In the genomic region with DNA sequence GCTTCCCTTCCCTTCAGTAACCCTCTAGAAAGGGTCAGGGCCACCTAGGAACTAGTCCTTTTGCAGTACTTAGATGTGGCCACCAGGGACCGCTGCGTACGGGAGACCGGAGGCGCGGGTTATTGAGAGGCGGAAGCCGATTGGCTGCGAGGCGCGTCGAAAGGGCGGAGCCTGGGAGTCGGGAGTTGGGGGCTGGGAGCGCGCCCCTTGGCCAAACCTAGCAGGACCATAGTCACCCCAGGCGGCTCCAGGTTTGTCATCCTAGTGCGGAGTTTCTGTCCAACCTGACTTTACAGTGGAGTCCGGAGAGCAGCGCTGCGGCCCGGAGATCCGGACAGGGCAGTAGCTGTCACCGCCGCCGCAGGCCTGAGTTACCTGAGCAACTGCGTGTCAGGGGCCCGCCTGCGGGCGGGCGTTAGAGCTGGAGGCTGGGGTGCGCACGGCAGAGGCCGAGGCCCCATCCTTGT, we compare ENCODE assay signal across 8 mouse cellular contexts. TPM values are rescaled to one million over a fixed set of nuclear protein-coding genes. Genes with fewer than 3 reads are reported as not detected.
DNase-seq lines count a peak whose midpoint lies in the region; ATAC-seq and TF ChIP-seq lines count a peak whose summit lies in the region.

No protein-coding gene starts in this region.

- peak overlapping the region; percentile 95 for H3K4me2 ChIP-seq in forebrain, embryonic 12.5 days
- peak overlapping the region; percentile 93 for H3K4me2 ChIP-seq in heart, postnatal 0 days (ENCODE audit: low read depth, low read length)
- peak overlapping the region; percentile 91 for H3K4me2 ChIP-seq in liver, embryonic 15.5 days
- peak overlapping the region; percentile 95 for H3K4me2 ChIP-seq in neural tube, embryonic 11.5 days (ENCODE audit: low read depth)
- peak overlapping the region; percentile 82 for H3K4me2 ChIP-seq in stomach, embryonic 16.5 days (ENCODE audit: low read depth, low read length)

- peak overlapping the region; percentile 67 for H3K9ac ChIP-seq in ES-Bruce4 (ENCODE audit: low read depth, poor library complexity, severe bottlenecking)
- peak overlapping the region; percentile 76 for H3K9ac ChIP-seq in forebrain, embryonic 12.5 days
- H3K9ac ChIP-seq in heart, postnatal 0 days (replicated peaks; ENCODE audit: low read depth, low read length), result peak overlapping the region; percentile 69
- H3K9ac ChIP-seq in liver, embryonic 15.5 days, result peak overlapping the region; percentile 83
- peak overlapping the region; percentile 69 for H3K9ac ChIP-seq in neural tube, embryonic 11.5 days (ENCODE audit: low read length)
- peak overlapping the region; percentile 79 for H3K9ac ChIP-seq in stomach, embryonic 16.5 days (ENCODE audit: low read length)

- no peak overlapping the region for H3K27ac ChIP-seq in ES-Bruce4 (ENCODE audit: insufficient read depth, low read length)
- H3K27ac ChIP-seq in forebrain, embryonic 12.5 days, result peak overlapping the region; percentile 51; the same call in 1 of the 2 replicates
- H3K27ac ChIP-seq in heart, postnatal 0 days (ENCODE audit: low read depth), result peak overlapping the region; percentile 60
- peak overlapping the region; percentile 93 for H3K27ac ChIP-seq in liver, embryonic 15.5 days (replicated peaks)
- H3K27ac ChIP-seq in neural tube, embryonic 11.5 days (ENCODE audit: low read depth, low read length), result no peak overlapping the region
- peak overlapping the region; percentile 79 for H3K27ac ChIP-seq in stomach, embryonic 16.5 days (ENCODE audit: low read length)

- no peaks in the 10 kb centered on the region for H3K36me3 ChIP-seq in ES-Bruce4 (ENCODE audit: control insufficient read depth, insufficient read depth, low read length, poor library complexity, severe bottlenecking)
- no peaks in the 10 kb centered on the region for H3K36me3 ChIP-seq in forebrain, embryonic 12.5 days (replicated peaks)
- no peaks in the 10 kb centered on the region for H3K36me3 ChIP-seq in heart, postnatal 0 days (replicated peaks; ENCODE audit: control insufficient read depth, insufficient read depth, low read length)
- no peaks in the 10 kb centered on the region for H3K36me3 ChIP-seq in liver, embryonic 15.5 days (replicated peaks)
- no peaks in the 10 kb centered on the region for H3K36me3 ChIP-seq in neural tube, embryonic 11.5 days (ENCODE audit: control insufficient read depth, insufficient read depth, low read length)
- H3K36me3 ChIP-seq in stomach, embryonic 16.5 days (ENCODE audit: control insufficient read depth, insufficient read depth, low read length), result no peaks in the 10 kb centered on the region

- DNase-seq in c-Kit-positive CD71-positive TER-119-positive erythroid progenitor cells, embryonic 14.5 days (ENCODE audit: low spot score), result peak; percentile 92
- DNase-seq in heart, postnatal 0 days (ENCODE audit: low spot score), result peak; percentile 88
- DNase-seq in kidney, postnatal 4 days, result peak; percentile 97 to 98
- DNase-seq in neural tube, embryonic 11.5 days (ENCODE audit: low spot score), result peak; percentile 94

- H3K4me1 ChIP-seq in ES-Bruce4 (ENCODE audit: control insufficient read depth, insufficient read depth, low read length), result no peaks in the 10 kb centered on the region
- H3K4me1 ChIP-seq in forebrain, embryonic 12.5 days, result peaks cover 9% of the 10 kb centered on the region; the same call in 1 of the 2 replicates
- H3K4me1 ChIP-seq in heart, postnatal 0 days (ENCODE audit: control insufficient read depth, insufficient read depth), result peaks cover 22% of the 10 kb centered on the region
- peaks cover 61% of the 10 kb centered on the region for H3K4me1 ChIP-seq in liver, embryonic 15.5 days (replicated peaks)
- peaks cover 2% of the 10 kb centered on the region; the same call in 1 of the 2 replicates for H3K4me1 ChIP-seq in neural tube, embryonic 11.5 days (ENCODE audit: control insufficient read depth, insufficient read depth, low read length)
- H3K4me1 ChIP-seq in stomach, embryonic 16.5 days (ENCODE audit: control insufficient read depth, insufficient read depth, low read length), result peaks cover 21% of the 10 kb centered on the region; the same call in 1 of the 2 replicates

- H3K4me3 ChIP-seq in ES-Bruce4 (ENCODE audit: low read depth, low read length), result peak overlapping the region; percentile 87
- peak overlapping the region; percentile 81 for H3K4me3 ChIP-seq in forebrain, embryonic 12.5 days (replicated peaks)
- H3K4me3 ChIP-seq in heart, postnatal 0 days (ENCODE audit: low read depth, low read length), result peak overlapping the region; percentile 83
- peak overlapping the region; percentile 73 for H3K4me3 ChIP-seq in liver, embryonic 15.5 days (replicated peaks)
- peak overlapping the region; percentile 87 for H3K4me3 ChIP-seq in neural tube, embryonic 11.5 days (ENCODE audit: low read depth, low read length)
- peak overlapping the region; percentile 85 for H3K4me3 ChIP-seq in stomach, embryonic 16.5 days (replicated peaks; ENCODE audit: low read length)

- no peak for TF ChIP-seq EP300 in ES-Bruce4 (IDR thresholded peaks at IDR 0.05; ENCODE audit: insufficient read depth, low read depth, low read length)
- TF ChIP-seq EP300 in heart, postnatal 0 days (IDR thresholded peaks at IDR 0.05; ENCODE audit: low read depth), result no peak

- H3K9me3 ChIP-seq in ES-Bruce4 (replicated peaks; ENCODE audit: control insufficient read depth, insufficient read depth, low read length, poor library complexity, severe bottlenecking), result no peaks in the 10 kb centered on the region
- H3K9me3 ChIP-seq in forebrain, embryonic 12.5 days, result no peaks in the 10 kb centered on the region
- no peaks in the 10 kb centered on the region for H3K9me3 ChIP-seq in heart, postnatal 0 days (replicated peaks; ENCODE audit: control insufficient read depth, low read length)
- H3K9me3 ChIP-seq in liver, embryonic 15.5 days (replicated peaks), result no peaks in the 10 kb centered on the region
- no peaks in the 10 kb centered on the region for H3K9me3 ChIP-seq in neural tube, embryonic 11.5 days (ENCODE audit: control insufficient read depth, low read length)
- no peaks in the 10 kb centered on the region for H3K9me3 ChIP-seq in stomach, embryonic 16.5 days (replicated peaks; ENCODE audit: control insufficient read depth, low read length)

- WGBS in forebrain, embryonic 12.5 days, result under 1% methylated on average over 34 of the region's 34 CpGs
- WGBS in heart, postnatal 0 days, result under 1% methylated on average over 34 of the region's 34 CpGs
- under 1% methylated on average over 34 of the region's 34 CpGs for WGBS in liver, embryonic 15.5 days (ENCODE audit: insufficient replicate concordance)
- 0% methylated on average over 34 of the region's 34 CpGs for WGBS in neural tube, embryonic 11.5 days
- WGBS in stomach, embryonic 16.5 days, result 0% methylated on average over 34 of the region's 34 CpGs

- no peak for TF ChIP-seq POLR2A in ES-Bruce4 (IDR thresholded peaks at IDR 0.05; ENCODE audit: insufficient read depth, low read length)

- peak; percentile 93 for ATAC-seq in forebrain, embryonic 12.5 days (ENCODE audit: low FRiP score)
- ATAC-seq in heart, postnatal 0 days (ENCODE audit: insufficient read depth, low read depth), result peak; percentile 85
- peak; percentile 86 for ATAC-seq in liver, embryonic 15.5 days (ENCODE audit: insufficient read depth)
- peak; percentile 89 for ATAC-seq in neural tube, embryonic 11.5 days (ENCODE audit: insufficient read depth, low FRiP score, low TSS enrichment)
- peak; percentile 91 for ATAC-seq in stomach, embryonic 16.5 days (ENCODE audit: insufficient read depth, low FRiP score)

- peak; percentile 74 for TF ChIP-seq CTCF in ES-Bruce4 (IDR thresholded peaks at IDR 0.05; ENCODE audit: low read depth, low read length)
- peak; percentile 95 for TF ChIP-seq CTCF in heart, postnatal 0 days (IDR thresholded peaks at IDR 0.05; ENCODE audit: low read depth)

- no peaks in the 10 kb centered on the region; the same call in 1 of the 2 replicates for H3K27me3 ChIP-seq in ES-Bruce4 (ENCODE audit: control insufficient read depth, insufficient read depth, low read length, poor library complexity, severe bottlenecking)
- H3K27me3 ChIP-seq in forebrain, embryonic 12.5 days, result peaks cover 10% of the 10 kb centered on the region
- H3K27me3 ChIP-seq in heart, postnatal 0 days (ENCODE audit: control insufficient read depth, insufficient read depth, low read length), result peaks cover 31% of the 10 kb centered on the region
- no peaks in the 10 kb centered on the region for H3K27me3 ChIP-seq in liver, embryonic 15.5 days
- H3K27me3 ChIP-seq in neural tube, embryonic 11.5 days (ENCODE audit: control insufficient read depth, insufficient read depth, low read length), result peaks cover 8% of the 10 kb centered on the region; the same call in 1 of the 2 replicates
- H3K27me3 ChIP-seq in stomach, embryonic 16.5 days (ENCODE audit: control insufficient read depth, insufficient read depth, low read length), result no peaks in the 10 kb centered on the region

RNA-seq across cellular contexts. Expression of gene Stim1, which starts 0.5 kb away (rescaled TPM):
- 26.0 and 28.9 TPM in 2 replicates for polyA plus RNA-seq in ES-Bruce4 (2011; ENCODE audit: insufficient read depth, insufficient read length, low read depth, missing spikeins)
- polyA plus RNA-seq in forebrain, embryonic 12.5 days (2016; fragmentation: Nextera tagmentation; extraction: Ambion mirVana), result 11.6 and 11.7 TPM in 2 replicates
- 28.1 and 59.0 TPM in 2 replicates for total RNA-seq in heart, postnatal 0 days (2014; rRNA removed; ENCODE audit: low replicate concordance)
- polyA plus RNA-seq in heart, postnatal 0 days (2015; fragmentation: Nextera tagmentation; extraction: Ambion mirVana), result 11.4 and 11.6 TPM in 2 replicates
- 14.9 and 16.5 TPM in 2 replicates for polyA plus RNA-seq in liver, embryonic 15.5 days (2015; fragmentation: Nextera tagmentation; extraction: Ambion mirVana)
- 11.0 and 11.2 TPM in 2 replicates for polyA plus RNA-seq in neural tube, embryonic 11.5 days (2014; fragmentation: Nextera tagmentation; extraction: Ambion mirVana)
- polyA plus RNA-seq in stomach, embryonic 16.5 days (2015; fragmentation: Nextera tagmentation; extraction: Ambion mirVana), result 33.7 and 36.1 TPM in 2 replicates

RNA-seq across cellular contexts. Expression of gene Rhog, which starts 11.3 kb away (rescaled TPM):
- polyA plus RNA-seq in ES-Bruce4 (2011; ENCODE audit: insufficient read depth, insufficient read length, low read depth, missing spikeins), result 20.0 and 20.4 TPM in 2 replicates
- 21.7 and 25.1 TPM in 2 replicates for polyA plus RNA-seq in forebrain, embryonic 12.5 days (2016; fragmentation: Nextera tagmentation; extraction: Ambion mirVana)
- total RNA-seq in heart, postnatal 0 days (2014; rRNA removed; ENCODE audit: low replicate concordance), result 24.6 and 31.3 TPM in 2 replicates
- polyA plus RNA-seq in heart, postnatal 0 days (2015; fragmentation: Nextera tagmentation; extraction: Ambion mirVana), result 34.7 and 36.7 TPM in 2 replicates
- 57.4 and 62.3 TPM in 2 replicates for polyA plus RNA-seq in liver, embryonic 15.5 days (2015; fragmentation: Nextera tagmentation; extraction: Ambion mirVana)
- 35.1 and 38.8 TPM in 2 replicates for polyA plus RNA-seq in neural tube, embryonic 11.5 days (2014; fragmentation: Nextera tagmentation; extraction: Ambion mirVana)
- polyA plus RNA-seq in stomach, embryonic 16.5 days (2015; fragmentation: Nextera tagmentation; extraction: Ambion mirVana), result 62.0 and 68.0 TPM in 2 replicates

RNA-seq across cellular contexts. Expression of gene Pgap2, which starts 57.1 kb away (rescaled TPM):
- polyA plus RNA-seq in ES-Bruce4 (2011; ENCODE audit: insufficient read depth, insufficient read length, low read depth, missing spikeins), result 48.9 and 55.0 TPM in 2 replicates
- polyA plus RNA-seq in forebrain, embryonic 12.5 days (2016; fragmentation: Nextera tagmentation; extraction: Ambion mirVana), result 54.3 and 59.2 TPM in 2 replicates
- 79.5 and 117 TPM in 2 replicates for total RNA-seq in heart, postnatal 0 days (2014; rRNA removed; ENCODE audit: low replicate concordance)
- polyA plus RNA-seq in heart, postnatal 0 days (2015; fragmentation: Nextera tagmentation; extraction: Ambion mirVana), result 60.9 TPM in 2 replicates
- 22.2 and 23.5 TPM in 2 replicates for polyA plus RNA-seq in liver, embryonic 15.5 days (2015; fragmentation: Nextera tagmentation; extraction: Ambion mirVana)
- polyA plus RNA-seq in neural tube, embryonic 11.5 days (2014; fragmentation: Nextera tagmentation; extraction: Ambion mirVana), result 48.9 and 50.6 TPM in 2 replicates
- 109 and 126 TPM in 2 replicates for polyA plus RNA-seq in stomach, embryonic 16.5 days (2015; fragmentation: Nextera tagmentation; extraction: Ambion mirVana)

RNA-seq across cellular contexts. Expression of gene Nup98, which starts 57.2 kb away (rescaled TPM):
- 118 and 119 TPM in 2 replicates for polyA plus RNA-seq in ES-Bruce4 (2011; ENCODE audit: insufficient read depth, insufficient read length, low read depth, missing spikeins)
- polyA plus RNA-seq in forebrain, embryonic 12.5 days (2016; fragmentation: Nextera tagmentation; extraction: Ambion mirVana), result 45.2 and 46.8 TPM in 2 replicates
- 28.0 and 36.0 TPM in 2 replicates for total RNA-seq in heart, postnatal 0 days (2014; rRNA removed; ENCODE audit: low replicate concordance)
- polyA plus RNA-seq in heart, postnatal 0 days (2015; fragmentation: Nextera tagmentation; extraction: Ambion mirVana), result 10.6 and 12.2 TPM in 2 replicates
- polyA plus RNA-seq in liver, embryonic 15.5 days (2015; fragmentation: Nextera tagmentation; extraction: Ambion mirVana), result 13.4 and 13.5 TPM in 2 replicates
- 44.5 and 45.9 TPM in 2 replicates for polyA plus RNA-seq in neural tube, embryonic 11.5 days (2014; fragmentation: Nextera tagmentation; extraction: Ambion mirVana)
- polyA plus RNA-seq in stomach, embryonic 16.5 days (2015; fragmentation: Nextera tagmentation; extraction: Ambion mirVana), result 34.5 and 35.0 TPM in 2 replicates

Comparison
In these comparisons a context has a peak if more than half of its experiments do, and no peak if none do; other contexts are left out.
1. H3K27ac ChIP-seq: peak in forebrain, embryonic 12.5 days (single experiment), heart, postnatal 0 days (single experiment), liver, embryonic 15.5 days (single experiment) and stomach, embryonic 16.5 days (single experiment); none in ES-Bruce4 (single experiment) and neural tube, embryonic 11.5 days (single experiment).
2. Peak in every context shown above with its lines, with median percentiles within 50 percentile points of each other: H3K4me3 ChIP-seq, H3K9ac ChIP-seq, DNase-seq, ATAC-seq and H3K4me2 ChIP-seq.